Mouse (Mus musculus): ENCODE results near the gene Btbd19.

DNA sequence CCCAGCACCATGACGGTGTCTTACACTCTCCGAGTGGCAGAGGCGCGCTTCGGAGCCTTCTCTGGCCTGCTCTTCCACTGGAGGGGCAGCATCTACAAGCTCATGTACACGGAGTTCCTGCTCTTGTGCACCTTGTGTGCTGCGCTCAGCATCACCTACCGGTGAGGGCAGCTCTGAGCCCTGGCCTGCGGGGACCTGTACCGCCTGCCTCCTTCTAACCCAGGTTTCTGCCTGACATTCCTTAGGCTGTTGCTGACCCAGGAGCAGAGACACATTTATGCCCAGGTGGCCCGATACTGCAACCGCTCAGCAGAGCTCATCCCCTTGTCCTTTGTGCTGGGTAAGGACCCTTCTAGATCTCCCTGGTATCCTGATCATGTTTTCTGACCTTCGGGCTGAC lies 19.7 kb upstream of the Btbd19 start:
- no peak for TF ChIP-seq CTCF (IDR thresholded peaks at IDR 0.05; ENCODE audit: low read depth, low read length)
- no peak for TF ChIP-seq GATA2 (IDR thresholded peaks at IDR 0.05; ENCODE audit: borderline replicate concordance, low read depth, low read length)
- no peak for TF ChIP-seq GATA1 (IDR thresholded peaks at IDR 0.05; ENCODE audit: borderline replicate concordance, low read length)

Data from G1E (cell line).